Mouse (Mus musculus) liver, postnatal 0 days (tissue): ENCODE measurements around the gene Sh3gl1.

ENCODE experiments used
- CTCF ChIP-seq: sonication (generic); IDR thresholded peaks from 2 replicates; pipeline ENCODE4 v1.5.1; 2016; ENCODE audit warnings: antibody characterized with exemption, low read depth
- EP300 ChIP-seq: IDR thresholded peaks from 2 replicates; pipeline ENCODE4 v1.6.1; 2016; ENCODE audit warnings: antibody characterized with exemption, low read depth, mild to moderate bottlenecking

GRCm38 (mm10) chr17:56055945-56056678 is 19.7 kb upstream of the Sh3gl1 start:
- TF ChIP-seq CTCF (no peak), EP300 (no peak)
